Mouse (Mus musculus): ENCODE measurements around the gene Trpc4. TPM values are rescaled to one million over a fixed set of nuclear protein-coding genes. Genes with fewer than 3 reads are reported as not detected.

Gene Trpc4
- 1.3 TPM in 2 replicates for polyA plus RNA-seq (2015; fragmentation: Nextera tagmentation; extraction: Ambion mirVana)

DNA sequence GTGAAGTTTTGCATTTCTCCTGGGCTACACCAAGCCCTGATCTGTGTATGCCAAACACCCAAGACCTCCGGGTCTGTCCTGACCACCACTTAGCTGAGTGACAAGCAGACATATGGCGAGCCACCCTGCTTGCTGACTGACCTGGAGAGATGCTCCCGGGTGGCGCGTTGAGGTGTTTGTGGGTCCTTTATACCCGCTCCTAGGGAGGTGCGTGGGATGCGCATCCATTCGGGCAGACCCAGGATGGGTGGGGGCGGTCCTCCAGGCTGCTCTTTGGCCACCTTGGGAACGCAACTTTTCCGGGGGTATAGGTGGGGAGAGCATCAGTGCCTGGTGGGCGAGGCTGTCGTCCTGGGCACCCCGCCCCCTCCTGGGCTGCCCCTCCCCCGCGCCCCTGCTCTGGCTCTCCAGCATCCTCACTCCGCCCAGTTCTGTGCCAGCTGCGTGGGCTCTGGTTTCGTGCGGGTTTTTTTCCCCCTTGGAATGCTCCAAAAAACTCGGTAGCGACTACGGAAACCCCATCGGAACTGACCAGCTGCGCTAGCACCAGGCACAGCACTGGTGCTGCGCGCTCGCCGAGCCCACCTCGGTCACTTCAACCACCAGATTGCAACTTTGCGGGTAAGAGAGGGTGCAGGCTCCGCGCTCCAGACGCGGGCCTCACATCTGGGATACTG is at the start of gene Trpc4:
Gene Trpc4, plus strand, starts transcription at position 397 of the 677 bp plus-strand sequence.
- H3K27ac ChIP-seq (replicated peaks) = no peak within 1 kb of the TSS
- no peaks in the 10 kb centered on the region for H3K9me3 ChIP-seq (ENCODE audit: control insufficient read depth, low read length)
- no peaks in the 10 kb centered on the region for H3K4me1 ChIP-seq (replicated peaks; ENCODE audit: control insufficient read depth, insufficient read depth)
- H3K9ac ChIP-seq (ENCODE audit: low read length) = peak within 1 kb of the TSS; percentile 38
- H3K4me2 ChIP-seq (replicated peaks; ENCODE audit: low read depth) = peak within 1 kb of the TSS; percentile 69
- TF ChIP-seq CTCF (IDR thresholded peaks at IDR 0.05; ENCODE audit: low read depth) (no peak), EP300 (optimal IDR thresholded peaks at IDR 0.05) (no peak)
- peak within 1 kb of the TSS; percentile 42 for H3K4me3 ChIP-seq (ENCODE audit: low read depth, low read length)
- ATAC-seq (ENCODE audit: low FRiP score, low TSS enrichment) (no peak), DNase-seq (ENCODE audit: low spot score) (peak; percentile 15)
- no peaks in the 10 kb centered on the region for H3K27me3 ChIP-seq (ENCODE audit: control insufficient read depth, insufficient read depth, low read length)
- no peaks in the 10 kb centered on the region for H3K36me3 ChIP-seq (ENCODE audit: control insufficient read depth, insufficient read depth, low read length)
- 1% methylated on average over 36 of the region's 36 CpGs for WGBS

DNA sequence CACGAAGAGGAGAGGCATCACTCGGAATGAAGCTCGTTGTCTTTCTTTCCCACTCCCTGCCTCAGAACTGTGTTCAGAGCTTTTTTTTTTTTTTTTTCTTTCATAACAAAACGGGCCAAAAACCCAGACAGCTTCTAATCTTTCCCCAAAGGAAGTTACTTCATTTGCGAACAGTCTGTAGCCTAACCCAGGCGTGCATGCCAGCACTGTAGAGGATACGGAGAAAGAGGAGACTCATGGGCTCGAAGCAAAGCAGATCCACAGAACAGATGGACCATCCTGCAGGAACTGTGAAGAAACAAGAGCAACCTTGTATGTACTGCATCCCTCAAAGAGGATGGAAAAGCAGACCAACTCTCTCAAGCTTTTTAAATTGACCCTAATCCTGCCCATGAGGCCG is 44.3 kb upstream of the Trpc4 start:
- H3K9ac ChIP-seq (ENCODE audit: low read length) = no peak overlapping the region
- H3K36me3 ChIP-seq (ENCODE audit: control insufficient read depth, insufficient read depth, low read length) = no peaks in the 10 kb centered on the region
- no peak overlapping the region for H3K4me2 ChIP-seq (replicated peaks; ENCODE audit: low read depth)
- DNase-seq (ENCODE audit: low spot score) (no peak), ATAC-seq (ENCODE audit: low FRiP score, low TSS enrichment) (no peak)
- WGBS = 75% methylated on average over 9 of the region's 9 CpGs
- H3K4me3 ChIP-seq (ENCODE audit: low read depth, low read length) = no peak overlapping the region
- no peaks in the 10 kb centered on the region for H3K27me3 ChIP-seq (ENCODE audit: control insufficient read depth, insufficient read depth, low read length)
- no peaks in the 10 kb centered on the region for H3K9me3 ChIP-seq (ENCODE audit: control insufficient read depth, low read length)
- TF ChIP-seq EP300 (optimal IDR thresholded peaks at IDR 0.05) = no peak
- no peaks in the 10 kb centered on the region for H3K4me1 ChIP-seq (replicated peaks; ENCODE audit: control insufficient read depth, insufficient read depth)
- H3K27ac ChIP-seq (replicated peaks) = no peak overlapping the region

- no peak for ATAC-seq (ENCODE audit: low FRiP score, low TSS enrichment)
- H3K4me3 ChIP-seq (ENCODE audit: low read depth, low read length) = no peak overlapping the region
- no peak overlapping the region for H3K4me2 ChIP-seq (replicated peaks; ENCODE audit: low read depth)
- H3K4me1 ChIP-seq (replicated peaks; ENCODE audit: control insufficient read depth, insufficient read depth) = no peaks in the 10 kb centered on the region
- no peaks in the 10 kb centered on the region for H3K27me3 ChIP-seq (ENCODE audit: control insufficient read depth, insufficient read depth, low read length)
- H3K9me3 ChIP-seq (ENCODE audit: control insufficient read depth, low read length) = no peaks in the 10 kb centered on the region
- no peak for TF ChIP-seq CTCF (IDR thresholded peaks at IDR 0.05; ENCODE audit: low read depth)
- no peak for TF ChIP-seq EP300 (optimal IDR thresholded peaks at IDR 0.05)
- 67% methylated on average over 5 of the region's 5 CpGs for WGBS
- no peaks in the 10 kb centered on the region for H3K36me3 ChIP-seq (ENCODE audit: control insufficient read depth, insufficient read depth, low read length)
- H3K9ac ChIP-seq (ENCODE audit: low read length) = no peak overlapping the region
- H3K27ac ChIP-seq (replicated peaks) = no peak overlapping the region
- no peak for DNase-seq (ENCODE audit: low spot score)
Observed at GRCm38 (mm10) chr3:54135376-54135775, 20.5 kb upstream of the Trpc4 start.

DNA sequence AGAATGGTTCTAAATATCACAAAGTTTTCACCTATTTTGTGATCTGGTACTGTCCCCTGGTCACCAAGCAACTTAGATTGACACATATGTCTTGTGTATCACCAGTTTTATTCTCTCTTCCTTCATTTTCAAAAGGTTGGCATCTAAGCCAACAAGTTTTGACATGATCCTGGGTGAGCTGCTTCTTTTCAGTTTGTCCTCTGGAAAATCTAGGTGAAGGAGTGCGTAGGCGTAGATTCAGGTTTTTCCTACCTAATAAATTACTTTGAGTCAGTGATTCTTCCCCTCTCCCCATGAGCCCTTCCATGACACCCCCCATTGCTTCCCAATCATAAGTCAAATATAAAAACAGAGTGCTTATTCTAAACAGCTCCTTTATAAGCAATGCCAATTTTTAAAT is 14.5 kb upstream of the Trpc4 start:
- DNase-seq (ENCODE audit: low spot score) = no peak
- Histone ChIP-seq H3K9ac (ENCODE audit: low read length) (no peak overlapping the region), H3K4me2 (replicated peaks; ENCODE audit: low read depth) (no peak overlapping the region), H3K36me3 (ENCODE audit: control insufficient read depth, insufficient read depth, low read length) (no peaks in the 10 kb centered on the region), H3K9me3 (ENCODE audit: control insufficient read depth, low read length) (no peaks in the 10 kb centered on the region), H3K4me3 (ENCODE audit: low read depth, low read length) (no peak overlapping the region), H3K27me3 (ENCODE audit: control insufficient read depth, insufficient read depth, low read length) (no peaks in the 10 kb centered on the region), H3K27ac (replicated peaks) (no peak overlapping the region), H3K4me1 (replicated peaks; ENCODE audit: control insufficient read depth, insufficient read depth) (no peaks in the 10 kb centered on the region)
- ATAC-seq (ENCODE audit: low FRiP score, low TSS enrichment) = no peak
- no peak for TF ChIP-seq EP300 (optimal IDR thresholded peaks at IDR 0.05)
- no peak for TF ChIP-seq CTCF (IDR thresholded peaks at IDR 0.05; ENCODE audit: low read depth)
- 73% methylated on average over 2 of the region's 2 CpGs for WGBS

- H3K36me3 ChIP-seq (ENCODE audit: control insufficient read depth, insufficient read depth, low read length) = no peaks in the 10 kb centered on the region
- DNase-seq (ENCODE audit: low spot score) (peak; percentile 26), ATAC-seq (ENCODE audit: low FRiP score, low TSS enrichment) (no peak)
- H3K4me2 ChIP-seq (replicated peaks; ENCODE audit: low read depth) = peak overlapping the region; percentile 69
- H3K27me3 ChIP-seq (ENCODE audit: control insufficient read depth, insufficient read depth, low read length) = no peaks in the 10 kb centered on the region
- H3K9ac ChIP-seq (ENCODE audit: low read length) = no peak overlapping the region
- no peak for TF ChIP-seq EP300 (optimal IDR thresholded peaks at IDR 0.05)
- peak; percentile 81 for TF ChIP-seq CTCF (IDR thresholded peaks at IDR 0.05; ENCODE audit: low read depth)
- peak overlapping the region; percentile 42; the same call in 1 of the 2 replicates for H3K4me3 ChIP-seq (ENCODE audit: low read depth, low read length)
- no peaks in the 10 kb centered on the region for H3K4me1 ChIP-seq (replicated peaks; ENCODE audit: control insufficient read depth, insufficient read depth)
- WGBS = 10% methylated on average over 16 of the region's 16 CpGs
- H3K27ac ChIP-seq (replicated peaks) = no peak overlapping the region
- no peaks in the 10 kb centered on the region for H3K9me3 ChIP-seq (ENCODE audit: control insufficient read depth, low read length)
Observed at GRCm38 (mm10) chr3:54154844-54155638, 794 bp upstream of the Trpc4 start.
